Mouse (Mus musculus) spleen, postnatal 14 days (tissue): ENCODE measurements at regions not wholly inside any gene's neighbourhood (a gene's known extent, or its start where the extent isn't known, plus 50 kb on each side); places are given as distances from the start of the nearest gene placed in this dataset.
"Not testable (repeated sequence)": the region's sequence is repeated elsewhere in the genome, so short reads cannot be mapped to it uniquely, and the experiment has no call there.

Source experiments
- DNase-seq, 2 experiments: peaks; one replicate each; pipeline ENCODE4 v3.0.0; 2021 to 2022; ENCODE audit warnings: low spot score in 2 of 2

GRCm38 (mm10) chr1:177382596-177383190 lies 59.5 kb upstream of the Zbtb18 start:
- DNase-seq, result peak in 1 of 2 experiments; percentile 18

GRCm38 (mm10) chr1:177382147-177382546 lies 60.0 kb upstream of the Zbtb18 start:
- DNase-seq, result no peak

- no peak for DNase-seq
Observed at GRCm38 (mm10) chr1:177378112-177378511, 64.0 kb upstream of the Zbtb18 start.

GRCm38 (mm10) chr1:177373226-177373825 lies 68.8 kb upstream of the Zbtb18 start:
- no peak for DNase-seq

- no peak for DNase-seq
Observed at GRCm38 (mm10) chr1:177372066-177372465, 70.1 kb upstream of the Zbtb18 start.

- no peak for DNase-seq
Observed at GRCm38 (mm10) chr1:177367864-177368610, 74.1 kb upstream of the Zbtb18 start.

GRCm38 (mm10) chr1:177366914-177367313 lies 75.2 kb upstream of the Zbtb18 start:
- DNase-seq, result no peak

- no peak for DNase-seq
Observed at GRCm38 (mm10) chr1:177366475-177366874, 75.7 kb upstream of the Zbtb18 start.

- no peak for DNase-seq
Observed at GRCm38 (mm10) chr1:177364355-177364754, 77.8 kb upstream of the Zbtb18 start.

GRCm38 (mm10) chr1:177362398-177362797 lies 79.8 kb upstream of the Zbtb18 start:
- no peak for DNase-seq

- DNase-seq, result no peak
Observed at GRCm38 (mm10) chr1:177348400-177349092, 90.5 kb upstream of the Akt3 start.

GRCm38 (mm10) chr1:177347208-177347607 lies 89.2 kb upstream of the Akt3 start:
- DNase-seq, result no peak

GRCm38 (mm10) chr1:177346540-177346939 lies 88.5 kb upstream of the Akt3 start:
- no peak for DNase-seq

GRCm38 (mm10) chr1:177345540-177345939 lies 87.5 kb upstream of the Akt3 start:
- no peak for DNase-seq

- DNase-seq, result no peak
Observed at GRCm38 (mm10) chr1:177343949-177344348, 85.9 kb upstream of the Akt3 start.

GRCm38 (mm10) chr1:177343121-177343520 lies 85.1 kb upstream of the Akt3 start:
- no peak for DNase-seq

- no peak for DNase-seq
Observed at GRCm38 (mm10) chr1:177340232-177340631, 82.2 kb upstream of the Akt3 start.

GRCm38 (mm10) chr1:177339207-177339787 lies 81.3 kb upstream of the Akt3 start:
- DNase-seq, result not testable (repeated sequence)

GRCm38 (mm10) chr1:177338466-177339206 lies 80.6 kb upstream of the Akt3 start:
- peak in 1 of 2 experiments; percentile 14 for DNase-seq

GRCm38 (mm10) chr1:177337756-177338155 lies 79.8 kb upstream of the Akt3 start:
- DNase-seq, result no peak

GRCm38 (mm10) chr1:177337141-177337540 lies 79.1 kb upstream of the Akt3 start:
- no peak for DNase-seq
